Comparison of ENCODE assay signal across 28 mouse cellular contexts in genomic region chr8:70464162-70464561, GRCm38 (mm10). TPM values are rescaled to one million over a fixed set of nuclear protein-coding genes. Genes with fewer than 3 reads are reported as not detected.
"Had no signal": no experiment of that assay in that cellular context is flagged by ENCODE, and none has a peak within 500 bp of the region (broad histone marks: within the 10 kb centered on the region; RNA-seq: fewer than 3 reads in every experiment).

No protein-coding gene starts in this region.

- H3K4me3 ChIP-seq: heart, adult 2 months; heart, embryonic 13.5 days; heart, embryonic 15.5 days; hindbrain, embryonic 13.5 days; hindbrain, embryonic 15.5 days; intestine, embryonic 15.5 days; limb, embryonic 10.5 days; limb, embryonic 12.5 days; liver, embryonic 13.5 days; liver, embryonic 15.5 days had no signal

- H3K36me3 ChIP-seq: heart, embryonic 15.5 days; hindbrain, embryonic 15.5 days; intestine, embryonic 15.5 days; liver, embryonic 15.5 days had no signal

- H3K27ac ChIP-seq: heart, adult 2 months; heart, embryonic 13.5 days; heart, embryonic 15.5 days; hindbrain, embryonic 13.5 days; hindbrain, embryonic 15.5 days; intestine, embryonic 15.5 days; limb, embryonic 10.5 days; liver, embryonic 13.5 days; liver, embryonic 15.5 days had no signal

- H3K27me3 ChIP-seq: heart, embryonic 13.5 days; heart, embryonic 15.5 days; hindbrain, embryonic 13.5 days; hindbrain, embryonic 15.5 days; intestine, embryonic 15.5 days; limb, embryonic 12.5 days; liver, embryonic 13.5 days; liver, embryonic 15.5 days had no signal

- H3K9me3 ChIP-seq: heart, embryonic 15.5 days; hindbrain, embryonic 13.5 days; hindbrain, embryonic 15.5 days; intestine, embryonic 15.5 days; limb, embryonic 10.5 days; liver, embryonic 15.5 days had no signal

- DNase-seq: gastrocnemius, postnatal 14 days; heart, adult 2 months; heart, postnatal 14 days; heart, postnatal 4 days; kidney, adult 18-20 months; kidney, adult 8-10 months; kidney, postnatal 10 days; kidney, postnatal 25 days; kidney, postnatal 4 days; liver; liver, embryonic 13.5 days; lung, adult 18-20 months had no signal

- H3K4me2 ChIP-seq: heart, embryonic 11.5 days; heart, embryonic 13.5 days; heart, embryonic 15.5 days; hindbrain, embryonic 13.5 days; hindbrain, embryonic 15.5 days; intestine, embryonic 15.5 days; limb, embryonic 12.5 days; liver, embryonic 11.5 days; liver, embryonic 13.5 days; liver, embryonic 15.5 days had no signal

- H3K9ac ChIP-seq: heart, embryonic 13.5 days; heart, embryonic 15.5 days; hindbrain, embryonic 13.5 days; hindbrain, embryonic 15.5 days; intestine, embryonic 15.5 days; limb, embryonic 12.5 days; liver, embryonic 13.5 days; liver, embryonic 15.5 days had no signal

- ATAC-seq: inflammation-experienced regulatory T-cells, adult 6 months; intestine, embryonic 15.5 days; intestine, postnatal 0 days had no signal

RNA-seq across cellular contexts. Expression of gene Tmem59l, which starts 23.0 kb away (rescaled TPM):
- total RNA-seq: gastrocnemius, adult 8-10 months; gastrocnemius, postnatal 14 days; gastrocnemius, postnatal 4 days; granulocyte monocyte progenitor cell, adult 5-6 weeks; heart, adult 2 months; heart, postnatal 14 days; heart, postnatal 4 days had no signal
- polyA plus RNA-seq: heart, postnatal 0 days; liver, embryonic 15.5 days had no signal

RNA-seq across cellular contexts. Expression of gene Crlf1, which starts 28.8 kb away (rescaled TPM):
- total RNA-seq: granulocyte monocyte progenitor cell, adult 5-6 weeks had no signal
- polyA plus RNA-seq: inflammation-experienced regulatory T-cells, adult 6 months had no signal
